Mouse (Mus musculus): Measurements from ENCODE around the gene Cmip. TPM values are rescaled to one million over a fixed set of nuclear protein-coding genes. Genes with fewer than 3 reads are reported as not detected.

Cmip gene
- polyA plus RNA-seq, 1 experiment from 2014 or later = 39.0 TPM

Small RNAs within 50 kb of the gene (microRNA-seq; reads per million reads assigned to microRNA genes)
- gene Mir7077 (not detected), gene Mir7078 (not detected)

Other genes with a start within 250 kb of the Cmip start
- 0.04 TPM in 1 of 2 replicates, not detected in the other for gene Pkd1l2, start 174.6 kb upstream of the Cmip start, polyA plus RNA-seq (2015; fragmentation: Nextera tagmentation; extraction: Ambion mirVana)
- not detected in 2 replicates for gene Bco1, start 161.2 kb upstream of the Cmip start, polyA plus RNA-seq (2015; fragmentation: Nextera tagmentation; extraction: Ambion mirVana)
- 2.8 and 3.9 TPM in 2 replicates for gene Gan, start 98.9 kb upstream of the Cmip start, polyA plus RNA-seq (2015; fragmentation: Nextera tagmentation; extraction: Ambion mirVana)
- 0.84 and 1.0 TPM in 2 replicates for gene Plcg2, start 241.2 kb downstream of the Cmip start, polyA plus RNA-seq (2015; fragmentation: Nextera tagmentation; extraction: Ambion mirVana)

Data from forebrain, embryonic 13.5 days (tissue).